Mouse (Mus musculus): Measurements from ENCODE around the gene Spock1. TPM values are rescaled to one million over a fixed set of nuclear protein-coding genes. Genes with fewer than 3 reads are reported as not detected.

Spock1 gene
- total RNA-seq, 2 experiments from 2014 or later, result 204 to 220 TPM

GRCm38 (mm10) chr13:57372141-57372700 lies 535.9 kb downstream of the Spock1 start:
- no peak for DNase-seq (ENCODE audit: low spot score in 2 of 2)

Other genes with a start within 250 kb of the Spock1 start
- gene Klhl3, start 205.3 kb upstream of the Spock1 start, total RNA-seq (2021), result 10 to 100 TPM; 25.0 to 27.8 TPM
- gene Hnrnpa0, start 220.2 kb upstream of the Spock1 start, total RNA-seq (2021), result 100 to 1,000 TPM; 170 to 173 TPM
- gene Idnk, start 249.3 kb upstream of the Spock1 start, total RNA-seq (2021), result 10 to 100 TPM; 29.2 to 33.3 TPM